Mouse (Mus musculus) ES-E14 (cell line): ENCODE data around the gene Gm17720.

Experiments
- CHD2 ChIP-seq: IDR thresholded peaks from 2 replicates; pipeline ENCODE4 v1.6.1; 2014; ENCODE audit warnings: mild to moderate bottlenecking, low read depth, low read length, inconsistent platforms
- HCFC1 ChIP-seq: IDR thresholded peaks from 2 replicates; pipeline ENCODE4 v1.6.1; 2012; ENCODE audit warnings: low read length, inconsistent platforms, borderline replicate concordance; ENCODE audit not compliant: insufficient read depth
- MAFK ChIP-seq: IDR thresholded peaks from 2 replicates; pipeline ENCODE4 v1.6.1; 2014; ENCODE audit warnings: mild to moderate bottlenecking, low read depth, low read length, inconsistent platforms; ENCODE audit not compliant: insufficient read depth
- ZC3H11A ChIP-seq: IDR thresholded peaks from 2 replicates; pipeline ENCODE4 v1.6.1; 2012; ENCODE audit warnings: low read depth, mild to moderate bottlenecking, inconsistent platforms, low read length, borderline replicate concordance
- ZNF384 ChIP-seq: IDR thresholded peaks from 2 replicates; pipeline ENCODE4 v1.6.1; 2012; ENCODE audit warnings: low read depth, low read length, inconsistent platforms

- TF ChIP-seq CHD2 (no peak), MAFK (no peak), ZNF384 (no peak), HCFC1 (no peak), ZC3H11A (no peak)
These were observed 62.9 kb downstream of the Gm17720 start, which contains the start of gene Chst4 for GRCm38 (mm10) chr8:110039659-110040058.
